Mouse (Mus musculus) small intestine, adult 2 months (tissue): ENCODE measurements around the gene Cemip2.

Source experiments
- CTCF ChIP-seq: fragments of 200-500 bp; IDR thresholded peaks from 2 replicates; pipeline ENCODE4 v1.5.1; 2012; ENCODE audit warnings: low read depth, mild to moderate bottlenecking, control low read depth, inconsistent platforms, low read length, moderate library complexity, mixed read lengths; ENCODE audit not compliant: insufficient replicate concordance, insufficient read length; ENCODE audit errors: extremely low read depth
- POLR2A ChIP-seq: fragments of 200-500 bp; IDR thresholded peaks from 2 replicates; pipeline ENCODE4 v1.6.1; 2012; ENCODE audit warnings: low read depth, mild to moderate bottlenecking, control low read depth, inconsistent platforms, low read length, moderate library complexity

GRCm38 (mm10) chr19:21750154-21750553 lies 28.0 kb upstream of the Cemip2 start:
- no peak for TF ChIP-seq CTCF
- TF ChIP-seq POLR2A, result no peak
